Mouse (Mus musculus): Measurements from ENCODE around the gene Klc4.

GRCm38 (mm10) chr17:46591406-46591805 lies 54.4 kb downstream of the Klc4 start:
- TF ChIP-seq CTCF (IDR thresholded peaks at IDR 0.05; ENCODE audit: borderline replicate concordance, insufficient read depth, low read length): no peak
- TF ChIP-seq POLR2A (IDR thresholded peaks at IDR 0.05; ENCODE audit: low read depth, low read length): no peak
